Mouse (Mus musculus) gastrocnemius, adult 2 months (tissue): ENCODE measurements around the gene Esm1. TPM values are rescaled to one million over a fixed set of nuclear protein-coding genes. Genes with fewer than 3 reads are reported as not detected.
"Not testable (repeated sequence)": the region's sequence is repeated elsewhere in the genome, so short reads cannot be mapped to it uniquely, and the experiment has no call there.

Experiments
- DNase-seq: peaks from one replicate; pipeline ENCODE4 v3.0.0; 2022
- H3K27ac ChIP-seq: fragments of 200-600 bp; 2 replicates; pipeline ENCODE4 v1.8.1; 2022; ENCODE audit warnings: mild to moderate bottlenecking
- H3K4me3 ChIP-seq: fragments of 200-600 bp; 2 replicates; pipeline ENCODE4 v1.8.1; 2022; ENCODE audit warnings: mild to moderate bottlenecking, moderate library complexity
- CTCF ChIP-seq: fragments of 200-600 bp; IDR thresholded peaks from 2 replicates; pipeline ENCODE4 v1.8.1; 2022; ENCODE audit warnings: antibody characterized with exemption, mild to moderate bottlenecking, moderate library complexity
- intact Hi-C: fragments of 180-260 bp; cut with DNase I; formaldehyde crosslinking; loops from one replicate; pipeline ENCODE4 v1.15.1; 2025
- total RNA-seq, 2 experiments: library from RNA; stranded (reverse); gene quantifications; 2 replicates each; pipeline ENCODE4 v1.2.3; 2021

The Esm1 gene
- total RNA-seq, 2 experiments from 2014 or later, result 0.25 to 0.38 TPM

GRCm38 (mm10) chr13:113203146-113203545 is 6.3 kb upstream of the Esm1 start:
- no peak for DNase-seq
- no peak overlapping the region for H3K27ac ChIP-seq
- TF ChIP-seq CTCF, result no peak
- intact Hi-C loops, result no loop called here
- H3K4me3 ChIP-seq, result no peak overlapping the region

DNA sequence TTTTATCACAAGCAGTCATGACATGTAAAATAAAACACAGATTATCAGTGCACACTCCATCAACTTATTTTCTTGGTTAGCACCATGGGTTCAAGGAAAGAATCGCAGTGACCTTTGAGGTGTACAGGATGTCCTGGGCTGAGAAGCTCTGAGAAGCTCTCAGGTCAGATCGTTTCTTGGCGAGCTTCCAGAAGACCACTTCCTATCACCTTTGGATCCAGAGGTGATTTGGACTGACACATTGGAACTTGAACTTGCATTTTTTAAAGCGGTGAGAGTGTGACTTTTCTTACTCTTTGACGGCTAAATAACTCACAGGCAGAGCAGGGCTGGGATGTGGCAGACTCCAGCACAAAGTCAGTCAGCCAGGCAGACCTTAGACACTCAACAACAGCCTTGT is 4.1 kb upstream of the Esm1 start:
- Histone ChIP-seq H3K4me3 (no peak overlapping the region), H3K27ac (no peak overlapping the region)
- TF ChIP-seq CTCF, result no peak
- intact Hi-C loops, result no loop called here
- no peak for DNase-seq

GRCm38 (mm10) chr13:113211345-113211744 is 1.9 kb downstream of the Esm1 start:
- no peak for TF ChIP-seq CTCF
- H3K4me3 ChIP-seq, result peak overlapping the region; percentile 40
- no peak for DNase-seq
- intact Hi-C loops, result no loop called here
- no peak overlapping the region for H3K27ac ChIP-seq

GRCm38 (mm10) chr13:113212401-113212800 is 2.9 kb downstream of the Esm1 start:
- no peak for DNase-seq
- no peak overlapping the region for H3K27ac ChIP-seq
- TF ChIP-seq CTCF, result no peak
- intact Hi-C loops, result no loop called here
- no peak overlapping the region for H3K4me3 ChIP-seq

DNA sequence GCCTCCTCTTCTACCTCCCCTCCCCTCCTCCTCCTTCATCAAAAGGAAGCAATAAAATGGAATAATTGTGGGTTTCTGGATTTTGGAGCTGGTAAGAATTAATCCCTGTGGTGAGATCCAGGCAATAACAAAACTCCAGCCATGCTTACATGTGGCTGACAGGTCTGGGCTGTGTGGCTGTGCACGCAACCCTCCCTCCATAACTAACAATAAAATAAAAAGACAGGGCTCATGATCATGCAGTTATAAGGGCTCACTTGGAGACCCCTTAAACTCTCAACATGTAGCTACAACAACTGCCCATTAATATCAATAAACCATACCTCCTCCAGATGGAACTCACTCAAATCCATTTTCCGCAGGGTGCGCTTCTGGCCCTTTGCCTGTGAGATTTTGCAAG is 4.4 kb downstream of the Esm1 start:
- TF ChIP-seq CTCF, result no peak
- H3K27ac ChIP-seq, result no peak overlapping the region
- no peak overlapping the region for H3K4me3 ChIP-seq
- intact Hi-C loops, result no loop called here
- no peak for DNase-seq

GRCm38 (mm10) chr13:113221851-113222250 is 12.4 kb downstream of the Esm1 start:
- intact Hi-C loops, result no loop called here
- no peak for TF ChIP-seq CTCF
- Histone ChIP-seq H3K4me3 (no peak overlapping the region), H3K27ac (no peak overlapping the region)
- DNase-seq, result no peak

GRCm38 (mm10) chr13:113224105-113224504 is 14.6 kb downstream of the Esm1 start:
- intact Hi-C loops, result no loop called here
- TF ChIP-seq CTCF, result no peak
- peak overlapping the region; percentile 71 for H3K27ac ChIP-seq
- peak overlapping the region; percentile 55 for H3K4me3 ChIP-seq
- peak; percentile 26 for DNase-seq

DNA sequence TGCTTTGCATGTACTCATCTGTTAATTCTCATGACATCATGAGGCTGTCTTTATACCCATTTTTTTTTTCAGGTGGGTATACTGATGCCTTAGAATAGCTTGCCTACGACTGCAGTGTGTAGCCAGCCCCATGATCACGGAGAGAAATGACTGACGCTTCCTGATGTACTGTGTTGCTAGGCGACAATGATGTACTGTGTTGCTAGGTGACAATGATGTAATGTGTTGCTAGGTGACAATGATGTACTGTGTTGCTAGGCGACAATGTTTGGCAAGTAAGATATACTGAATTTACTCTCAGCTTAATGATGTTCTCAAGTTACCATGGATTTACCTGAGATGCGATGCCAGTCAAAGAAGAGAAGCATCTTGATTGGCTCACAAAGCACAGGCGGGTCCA is 16.4 kb downstream of the Esm1 start, which contains the start of gene Gzmk:
Gene Gzmk, minus strand, starts transcription at position 98 of the 400 bp plus-strand sequence.
- intact Hi-C loops, result no loop called here
- no peak for DNase-seq
- Histone ChIP-seq H3K27ac (no peak within 1 kb of the TSS), H3K4me3 (no peak within 1 kb of the TSS)
- no peak for TF ChIP-seq CTCF

GRCm38 (mm10) chr13:113227076-113227475 is 17.6 kb downstream of the Esm1 start:
- TF ChIP-seq CTCF, result no peak
- Histone ChIP-seq H3K4me3 (no peak overlapping the region), H3K27ac (no peak overlapping the region)
- no peak for DNase-seq
- intact Hi-C loops, result no loop called here

DNA sequence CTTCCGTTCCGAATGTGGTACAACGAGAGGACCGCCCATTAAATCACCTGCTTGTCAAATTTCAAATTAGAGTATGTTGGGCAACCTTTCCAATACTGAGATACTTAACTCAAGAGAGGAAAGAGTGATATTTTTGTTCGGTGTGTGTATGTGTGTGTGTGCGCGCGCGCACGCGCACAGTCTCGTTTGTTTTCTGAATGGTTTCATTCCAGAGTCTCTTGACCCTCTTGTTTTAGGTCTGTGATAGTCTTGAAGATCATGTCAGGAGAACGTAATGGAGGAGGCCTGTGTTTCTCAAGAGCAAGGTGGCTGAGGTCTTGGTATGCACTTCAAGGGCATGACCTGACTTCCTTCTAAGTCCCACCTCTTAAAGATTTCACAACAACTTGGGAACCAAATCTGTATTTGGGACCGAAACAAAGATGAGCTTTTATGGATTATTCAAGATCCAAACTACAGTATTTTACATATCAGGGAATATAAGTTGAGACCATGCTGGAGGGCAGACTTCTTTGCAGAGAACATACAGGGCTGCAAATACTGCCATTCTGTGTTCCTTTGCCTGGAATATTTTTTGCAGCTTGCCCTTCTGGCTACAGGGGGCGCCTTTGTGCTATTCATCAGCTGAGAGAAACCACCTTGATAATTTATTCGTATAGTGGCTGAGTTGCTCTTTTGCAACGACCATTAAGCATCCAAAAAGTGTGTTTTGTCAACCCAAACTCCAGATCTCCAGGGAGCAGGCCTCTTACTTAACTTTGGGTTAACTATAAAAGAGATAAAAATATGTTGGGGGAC is 18.4 kb downstream of the Esm1 start:
- no peak for DNase-seq
- Histone ChIP-seq H3K4me3 (no peak overlapping the region), H3K27ac (no peak overlapping the region)
- intact Hi-C loops, result no loop called here
- peak; percentile 38 for TF ChIP-seq CTCF

DNA sequence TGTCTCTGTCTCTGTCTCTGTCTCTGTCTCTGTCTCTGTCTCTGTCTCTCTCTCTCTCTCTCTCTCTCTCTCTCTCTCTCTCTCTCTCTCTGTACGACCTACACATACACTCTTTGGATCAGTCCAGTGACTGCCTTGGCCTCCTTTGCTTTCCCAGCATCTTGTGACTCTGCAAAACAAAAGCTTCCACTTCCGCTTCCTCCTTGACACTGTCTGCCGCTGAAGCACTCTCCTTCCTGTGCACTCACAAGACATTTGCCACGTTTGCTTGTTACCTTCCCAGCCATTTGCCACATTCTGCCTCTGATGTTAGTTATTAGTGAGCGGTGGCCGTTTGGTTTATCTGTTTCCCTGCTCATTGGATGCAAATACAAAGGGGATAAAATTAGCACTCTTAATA is 32.7 kb downstream of the Esm1 start:
- intact Hi-C loops, result no loop called here
- H3K27ac ChIP-seq, result no peak overlapping the region
- no peak for DNase-seq
- no peak overlapping the region for H3K4me3 ChIP-seq
- no peak for TF ChIP-seq CTCF

GRCm38 (mm10) chr13:113245025-113245424 is 35.6 kb downstream of the Esm1 start:
- Histone ChIP-seq H3K4me3 (no peak overlapping the region), H3K27ac (no peak overlapping the region)
- no peak for TF ChIP-seq CTCF
- no peak for DNase-seq
- intact Hi-C loops, result no loop called here

DNA sequence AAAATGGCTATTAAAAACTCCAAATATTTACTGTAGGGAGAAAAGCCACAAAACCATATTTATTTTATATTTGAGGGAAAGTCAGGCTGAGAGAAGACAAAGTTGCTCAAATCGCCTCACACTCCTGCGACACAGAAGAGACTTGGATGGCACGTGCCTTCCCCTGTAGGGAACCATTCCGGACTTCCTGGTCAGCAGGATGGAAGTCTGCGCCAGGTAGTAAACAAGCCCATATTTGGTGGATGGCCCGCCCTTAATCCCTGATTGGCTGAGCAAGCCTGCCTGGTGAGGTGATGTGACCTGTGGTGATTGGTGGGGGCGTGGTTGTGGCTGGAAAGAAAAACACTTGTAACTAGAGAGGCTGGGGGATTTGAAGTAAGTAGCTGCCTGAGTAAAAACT is 43.1 kb downstream of the Esm1 start:
- H3K27ac ChIP-seq, H3K4me3 ChIP-seq, intact Hi-C loops, DNase-seq: not testable (repeated sequence)

GRCm38 (mm10) chr13:113256766-113257165 is 47.3 kb downstream of the Esm1 start:
- no peak for TF ChIP-seq CTCF
- intact Hi-C loops, result no loop called here
- DNase-seq, result no peak
- no peak overlapping the region for H3K4me3 ChIP-seq
- H3K27ac ChIP-seq, result no peak overlapping the region
